Mouse (Mus musculus): ENCODE measurements around the gene Slc38a9.
A peak's percentile ranks its signal among the peaks of the same experiment; 100 is the strongest.
"Not testable (repeated sequence)": the region's sequence is repeated elsewhere in the genome, so short reads cannot be mapped to it uniquely, and the experiment has no call there.

The Slc38a9 gene

DNA sequence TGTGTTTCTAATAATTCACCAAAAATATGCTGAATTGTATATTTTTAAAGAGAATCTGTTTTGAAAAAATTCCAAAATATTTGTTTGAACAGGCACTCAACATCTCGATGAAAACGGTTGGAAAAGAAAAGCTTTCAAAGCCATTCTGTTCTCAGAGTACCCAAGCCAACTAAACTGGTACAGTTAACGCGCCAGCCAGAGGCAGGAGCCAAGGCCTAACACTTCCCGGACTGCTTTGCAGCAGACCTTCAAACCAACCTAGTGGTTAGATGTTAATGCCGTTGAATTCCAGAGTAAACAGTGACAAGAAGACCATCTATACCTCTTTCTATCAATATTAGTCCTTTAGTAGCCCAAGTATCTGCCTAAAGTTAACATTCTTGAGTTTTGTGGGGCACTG, 23.4 kb downstream of the Slc38a9 start:
- DNase-seq, result no peak

DNA sequence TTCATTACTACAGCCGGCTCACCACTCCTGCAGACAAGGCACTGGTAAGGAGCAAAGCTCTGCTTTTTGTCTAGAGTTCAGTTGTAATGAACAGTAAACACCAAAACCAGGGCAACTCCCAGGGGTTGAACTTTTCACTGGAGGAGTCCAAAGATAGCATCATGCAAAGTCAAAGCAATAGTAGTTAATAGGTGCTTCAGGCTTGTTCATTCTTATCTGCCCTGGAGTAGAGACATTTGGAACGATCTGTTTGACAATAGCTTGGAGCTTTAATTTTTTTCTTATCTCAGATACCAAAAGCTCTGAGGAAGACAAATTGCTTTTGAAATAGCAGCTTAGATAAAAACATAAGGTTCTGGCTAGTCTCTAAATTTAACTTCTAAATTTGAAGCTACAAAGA, 25.6 kb downstream of the Slc38a9 start:
- DNase-seq, result no peak

DNA sequence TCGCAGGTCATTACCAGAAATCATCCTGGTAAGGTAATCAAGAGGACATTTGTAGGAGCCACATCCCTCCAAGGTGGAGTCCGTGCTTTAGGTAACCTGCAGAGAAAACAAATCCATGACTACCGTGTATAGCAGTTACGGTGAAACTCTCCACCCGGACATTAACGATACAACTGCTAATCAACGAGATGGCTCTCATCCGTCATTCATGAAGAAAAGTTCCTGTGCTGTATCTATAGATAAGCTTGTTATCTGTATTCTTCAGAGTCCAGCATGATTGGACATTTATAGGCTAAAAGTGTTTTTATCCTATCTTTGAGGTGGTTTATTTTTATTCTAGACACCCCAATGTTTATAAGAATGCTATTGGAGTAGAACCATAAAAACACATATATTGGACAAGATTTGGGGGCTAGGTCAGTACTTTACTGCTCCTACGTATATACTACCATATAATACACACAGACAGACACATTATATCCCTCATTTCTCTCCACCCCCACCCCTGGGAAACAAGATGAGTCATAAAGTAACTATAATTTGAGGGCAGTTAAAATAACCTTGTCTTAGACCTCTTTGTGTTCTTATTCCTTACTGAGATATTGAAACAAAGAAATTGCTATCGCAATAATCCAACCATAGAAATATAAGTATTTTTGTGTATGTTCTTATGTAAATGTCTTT, 32.5 kb downstream of the Slc38a9 start:
- no peak for DNase-seq

DNA sequence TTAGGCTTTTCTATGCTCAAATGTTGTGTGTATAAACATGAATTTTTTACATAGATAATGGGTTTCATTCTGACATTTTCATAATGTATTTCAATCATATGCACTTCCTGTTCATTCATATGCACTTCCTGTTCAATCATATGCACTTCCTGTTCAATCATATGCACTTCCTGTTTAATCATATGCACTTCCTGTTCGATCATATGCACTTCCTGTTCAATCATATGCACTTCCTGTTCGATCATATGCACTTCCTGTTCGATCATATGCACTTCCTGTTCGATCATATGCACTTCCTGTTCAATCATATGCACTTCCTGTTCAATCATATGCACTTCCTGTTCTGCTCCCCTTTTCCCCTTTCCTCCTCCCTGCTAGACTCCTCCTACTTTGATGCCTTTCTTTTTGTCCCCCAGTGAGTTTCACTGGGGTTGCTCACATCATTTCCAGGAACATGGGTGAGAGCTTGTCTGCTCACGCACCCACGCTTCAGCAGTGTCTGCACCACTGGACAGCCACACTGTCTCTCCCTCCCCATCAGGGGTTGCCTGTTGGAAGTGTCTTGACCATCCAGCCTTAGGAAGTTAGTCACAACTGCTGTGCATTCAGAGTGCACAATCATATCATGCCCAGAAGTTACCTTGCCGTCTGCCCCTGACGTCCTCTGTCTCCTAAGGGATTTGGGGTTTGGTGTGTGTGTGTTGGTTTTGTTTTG, 35.1 kb downstream of the Slc38a9 start:
- no peak for DNase-seq

DNA sequence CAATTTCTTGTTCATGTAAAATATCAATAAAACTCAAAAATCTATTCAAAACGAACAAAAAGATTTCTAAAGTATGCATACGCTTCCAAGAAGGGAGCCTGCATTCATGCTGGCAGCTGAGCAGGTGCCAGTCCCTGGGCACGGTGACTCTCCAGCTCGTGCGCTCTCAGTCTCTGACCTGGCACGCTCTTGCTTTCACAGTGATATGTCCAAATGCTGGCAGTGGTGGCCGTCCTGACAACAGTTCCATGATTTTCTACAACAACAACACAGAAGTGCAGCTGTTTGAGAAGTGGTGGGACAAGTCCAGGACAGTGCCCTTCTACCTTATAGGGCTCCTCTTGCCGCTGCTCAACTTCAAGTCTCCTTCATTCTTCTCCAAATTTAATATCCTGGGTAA, 40.7 kb downstream of the Slc38a9 start:
- DNase-seq, result no peak

DNA sequence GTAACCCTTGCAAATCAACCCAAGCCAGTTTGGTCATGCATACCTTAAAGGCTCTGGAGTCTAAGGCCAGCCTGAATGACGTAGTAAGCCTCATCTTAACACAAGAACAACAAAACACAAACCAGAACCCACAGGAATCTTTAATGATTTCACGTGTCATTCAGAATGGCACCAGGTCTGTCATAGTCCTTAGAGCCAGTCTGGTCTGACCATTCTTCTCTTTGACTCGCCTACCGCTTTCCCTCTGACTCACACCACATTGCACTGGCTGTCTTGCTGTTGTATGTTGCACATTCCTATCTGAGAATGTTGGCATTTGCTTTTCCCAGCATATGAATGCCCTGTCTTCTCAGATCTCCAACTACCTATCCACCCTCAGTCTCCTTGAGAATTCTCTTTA, 45.8 kb downstream of the Slc38a9 start:
- DNase-seq, result no peak

DNA sequence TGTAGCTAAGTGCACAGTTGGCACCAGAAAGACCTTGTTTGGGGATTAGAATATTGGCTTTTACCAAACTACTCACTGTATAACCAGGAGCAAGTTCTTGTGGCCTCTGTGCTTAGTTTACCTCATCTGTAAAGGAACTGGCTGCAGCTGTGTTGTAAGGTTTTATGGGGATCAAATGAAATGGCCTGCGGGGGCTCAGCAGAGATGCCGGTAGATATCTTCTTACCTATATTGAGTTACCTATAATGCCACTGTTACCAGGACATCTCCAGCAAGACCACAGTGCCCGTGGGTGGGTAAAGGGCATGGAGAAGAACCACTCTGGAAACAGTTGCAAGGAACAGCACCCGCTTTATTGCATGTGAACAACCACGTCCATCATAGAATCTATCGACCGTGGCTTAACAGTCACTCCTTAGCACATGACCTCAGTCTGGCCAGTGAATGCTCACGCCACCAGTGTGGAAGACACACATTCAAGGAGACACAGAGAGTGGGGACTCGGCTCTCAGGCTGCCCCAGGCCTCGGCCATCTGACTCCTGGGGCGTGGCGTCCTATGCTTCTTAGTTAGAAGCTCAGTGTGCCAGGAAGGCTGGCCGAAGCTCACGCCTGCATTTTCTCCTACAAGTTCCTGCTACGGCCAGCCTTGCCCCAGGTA, 59.7 kb downstream of the Slc38a9 start:
- no peak for DNase-seq

DNA sequence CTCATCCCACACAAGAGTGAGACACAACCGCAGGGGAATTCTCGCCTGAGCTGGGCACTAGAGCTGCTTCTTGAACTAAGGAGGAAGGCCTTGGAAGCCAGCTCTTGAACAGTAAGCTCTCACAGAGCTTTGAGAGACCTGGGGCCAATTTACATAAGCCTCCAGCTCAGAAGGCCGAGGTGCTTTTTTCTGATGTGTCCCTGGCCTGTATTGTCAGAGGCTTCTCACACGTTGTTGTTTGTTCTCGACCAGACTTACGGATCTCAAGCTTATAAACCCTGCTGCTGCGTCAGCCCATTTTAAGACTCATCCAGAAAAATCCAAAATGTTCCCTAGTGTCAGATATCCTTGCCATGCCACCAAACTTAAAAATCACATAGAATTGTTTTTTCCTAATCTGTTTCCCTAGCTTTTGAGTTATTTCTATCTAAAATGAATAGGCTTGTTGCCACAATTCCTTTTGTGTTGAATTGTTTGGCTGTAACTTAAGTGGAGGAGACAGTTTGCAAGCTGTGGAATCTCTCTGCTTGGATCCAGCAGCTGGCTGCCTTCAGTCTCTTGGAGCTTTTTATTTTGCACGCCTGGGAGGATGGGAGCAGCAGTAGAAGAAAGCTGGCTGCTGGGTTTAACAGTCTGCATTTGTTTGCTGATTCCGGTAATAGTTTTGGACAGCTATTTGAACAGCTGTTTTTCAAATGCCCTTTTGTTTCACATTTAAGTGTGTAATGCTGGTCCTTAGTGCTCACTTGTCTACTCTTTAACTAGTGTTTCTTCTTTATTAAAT, 61.6 kb downstream of the Slc38a9 start:
- peak; percentile 47 for DNase-seq

DNA sequence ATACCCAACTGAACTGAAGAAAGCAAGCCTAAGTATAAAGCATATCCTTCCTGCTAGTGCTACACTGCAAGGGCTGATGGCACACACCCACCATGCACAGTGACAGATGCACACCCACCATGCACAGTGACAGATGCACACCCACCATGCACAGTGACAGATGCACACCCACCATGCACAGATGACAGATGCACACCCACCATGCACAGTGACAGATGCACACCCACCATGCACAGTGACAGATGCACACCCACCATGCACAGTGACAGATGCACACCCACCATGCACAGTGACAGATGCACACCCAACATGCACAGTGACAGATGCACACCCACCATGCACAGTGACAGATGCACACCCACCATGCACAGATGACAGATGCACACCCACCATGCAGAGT, 63.7 kb downstream of the Slc38a9 start:
- DNase-seq, result not testable (repeated sequence)

DNA sequence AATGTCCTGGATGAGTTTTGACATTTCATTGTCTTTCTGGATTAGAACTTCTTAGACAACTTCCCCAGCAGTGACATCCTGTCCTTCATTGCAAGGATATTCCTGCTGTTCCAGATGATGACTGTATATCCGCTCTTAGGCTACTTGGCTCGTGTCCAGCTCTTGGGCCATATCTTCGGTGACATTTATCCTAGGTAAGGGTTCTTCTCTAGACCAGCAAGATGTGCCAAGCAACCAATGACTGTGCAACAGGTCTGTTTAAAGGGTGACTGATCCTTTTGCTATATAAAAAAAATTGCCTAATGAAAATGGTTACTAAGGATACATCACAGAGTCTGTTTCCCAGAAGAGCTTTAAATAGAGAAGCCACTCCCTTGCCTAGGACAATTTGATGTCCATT, 65.5 kb downstream of the Slc38a9 start:
- DNase-seq, result no peak

DNA sequence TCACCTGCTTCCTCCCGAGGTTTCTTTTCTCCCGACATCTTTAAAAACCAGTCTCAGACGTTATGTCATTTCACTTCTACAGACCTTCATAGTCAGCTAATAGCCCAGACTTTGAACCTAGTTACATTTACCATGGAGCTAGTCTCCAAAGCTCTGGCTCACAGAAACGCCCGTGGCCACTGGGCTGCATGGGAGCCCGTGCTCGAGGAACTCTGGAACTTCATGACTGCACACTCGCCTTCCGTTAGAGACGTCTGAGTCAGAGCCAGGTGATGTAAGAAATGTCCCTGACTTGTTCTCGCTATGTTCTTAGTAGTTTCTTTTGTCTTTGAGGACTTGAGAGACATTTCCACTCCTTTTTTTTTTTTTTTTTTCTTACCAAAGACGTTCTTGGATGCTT, 72.8 kb downstream of the Slc38a9 start:
- no peak for DNase-seq

DNA sequence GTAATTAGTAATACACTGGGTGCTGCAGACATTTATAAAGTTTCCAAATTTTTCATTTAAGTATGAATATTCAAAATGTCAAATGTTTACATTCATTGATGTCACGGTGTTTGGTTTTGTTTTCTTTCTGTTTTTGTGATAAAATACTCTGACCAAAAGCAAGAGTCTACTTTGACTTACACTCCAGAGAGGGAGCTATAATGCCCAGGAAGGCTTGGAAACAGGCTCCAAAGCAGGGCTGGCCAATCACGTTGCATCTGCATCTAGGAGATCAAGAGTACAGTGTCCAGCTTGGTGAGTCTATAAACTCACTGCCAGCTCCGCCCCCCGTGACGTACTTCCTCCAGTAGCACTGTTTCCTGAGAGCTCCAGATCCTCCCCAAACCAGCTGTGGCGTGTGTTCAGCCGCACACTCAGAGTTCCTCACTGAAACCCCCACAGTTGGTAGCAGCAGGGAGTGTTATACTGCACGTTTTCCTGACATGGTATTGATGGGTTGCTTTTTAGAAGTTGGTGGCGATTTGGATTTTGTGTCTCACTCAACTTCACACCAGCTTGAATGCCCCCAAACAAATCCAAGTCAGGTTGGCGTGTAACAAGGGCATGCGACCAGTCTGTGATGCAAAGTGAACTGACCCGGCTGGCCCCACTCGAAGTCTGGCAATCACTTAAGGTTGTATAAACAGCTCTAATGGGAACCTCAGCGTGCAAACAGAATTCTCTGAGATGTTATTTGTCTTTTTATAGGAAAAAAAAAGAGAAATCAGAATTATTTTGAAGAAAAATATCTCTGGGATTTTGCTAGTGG, 74.6 kb downstream of the Slc38a9 start:
- no peak for DNase-seq

DNA sequence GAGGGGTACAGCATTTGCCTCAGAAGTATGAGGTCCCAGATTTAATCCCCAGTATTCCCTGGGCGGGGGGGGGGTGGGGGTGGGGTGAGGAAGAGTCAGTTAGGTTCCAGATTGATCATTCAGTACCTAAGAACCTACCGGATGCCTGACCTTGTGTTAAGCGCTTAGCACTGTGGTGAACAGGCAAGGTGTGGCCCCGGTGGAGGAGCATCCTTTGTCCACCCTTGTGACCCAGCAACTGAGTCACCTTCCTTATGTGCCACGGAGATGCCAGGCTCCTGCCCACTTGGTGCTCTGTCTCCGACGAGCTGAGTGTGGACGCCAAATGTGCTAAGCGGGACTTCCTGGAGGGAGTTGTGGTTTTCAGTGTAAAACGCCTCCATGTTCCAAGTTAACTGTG, 75.9 kb downstream of the Slc38a9 start:
- no peak for DNase-seq

DNA sequence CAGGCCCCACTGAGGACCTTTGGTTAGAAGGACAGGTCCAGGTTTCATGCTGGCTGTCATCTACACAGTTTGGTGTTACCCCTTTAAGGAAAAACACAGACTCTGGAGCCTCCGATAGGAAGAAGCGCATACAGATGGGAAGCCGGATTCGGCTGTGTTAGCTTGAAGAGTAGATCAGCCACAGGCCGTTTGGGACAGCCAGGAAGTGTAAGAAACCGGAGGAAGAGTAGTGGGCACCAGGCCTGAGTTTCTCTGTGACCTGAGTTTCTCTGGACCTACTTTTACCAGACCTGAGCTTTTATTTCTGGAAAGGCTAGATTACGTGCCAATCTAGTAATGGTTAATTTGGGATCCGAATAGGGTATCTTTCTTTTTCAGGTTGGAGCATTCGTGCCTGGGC, 76.6 kb downstream of the Slc38a9 start:
- no peak for DNase-seq

DNA sequence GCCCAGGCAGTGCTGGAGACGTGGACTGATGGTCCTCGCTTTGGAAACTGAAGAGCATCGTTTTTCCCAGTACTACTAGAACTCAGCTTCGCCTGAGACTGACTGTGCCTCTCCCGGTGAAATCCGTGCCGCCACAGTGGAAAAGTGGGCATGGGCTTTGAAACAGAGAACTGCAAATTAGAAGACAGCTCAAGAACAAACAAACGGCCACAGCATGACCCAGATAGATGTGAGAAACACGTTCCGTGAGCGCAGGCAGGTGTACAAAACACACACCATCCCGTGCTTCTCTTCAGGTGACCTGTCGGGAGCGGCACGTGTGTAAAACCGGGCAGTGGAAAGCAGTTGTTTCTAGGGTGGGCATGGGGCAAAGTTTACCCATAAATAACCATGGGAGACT, 77.5 kb downstream of the Slc38a9 start:
- DNase-seq, result no peak

DNA sequence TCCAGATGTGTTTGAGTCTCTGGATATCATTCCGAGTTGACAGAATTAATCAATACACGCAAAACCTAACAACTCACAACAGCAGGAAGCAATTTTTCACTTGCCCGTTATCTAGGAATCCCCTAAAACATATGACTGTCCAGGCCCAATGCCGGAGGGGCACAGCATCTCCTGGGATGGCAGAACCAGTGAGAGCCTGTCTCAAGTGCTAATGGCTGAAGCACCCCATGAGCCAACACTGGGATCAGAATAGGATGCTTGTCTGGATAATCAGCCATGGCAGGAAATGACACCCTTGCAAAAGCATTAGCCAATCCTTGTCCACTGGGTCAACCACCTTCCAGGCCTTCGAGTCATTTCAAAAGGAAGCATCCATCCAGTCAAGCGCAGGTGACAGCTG, 79.5 kb downstream of the Slc38a9 start:
- DNase-seq, result no peak

DNA sequence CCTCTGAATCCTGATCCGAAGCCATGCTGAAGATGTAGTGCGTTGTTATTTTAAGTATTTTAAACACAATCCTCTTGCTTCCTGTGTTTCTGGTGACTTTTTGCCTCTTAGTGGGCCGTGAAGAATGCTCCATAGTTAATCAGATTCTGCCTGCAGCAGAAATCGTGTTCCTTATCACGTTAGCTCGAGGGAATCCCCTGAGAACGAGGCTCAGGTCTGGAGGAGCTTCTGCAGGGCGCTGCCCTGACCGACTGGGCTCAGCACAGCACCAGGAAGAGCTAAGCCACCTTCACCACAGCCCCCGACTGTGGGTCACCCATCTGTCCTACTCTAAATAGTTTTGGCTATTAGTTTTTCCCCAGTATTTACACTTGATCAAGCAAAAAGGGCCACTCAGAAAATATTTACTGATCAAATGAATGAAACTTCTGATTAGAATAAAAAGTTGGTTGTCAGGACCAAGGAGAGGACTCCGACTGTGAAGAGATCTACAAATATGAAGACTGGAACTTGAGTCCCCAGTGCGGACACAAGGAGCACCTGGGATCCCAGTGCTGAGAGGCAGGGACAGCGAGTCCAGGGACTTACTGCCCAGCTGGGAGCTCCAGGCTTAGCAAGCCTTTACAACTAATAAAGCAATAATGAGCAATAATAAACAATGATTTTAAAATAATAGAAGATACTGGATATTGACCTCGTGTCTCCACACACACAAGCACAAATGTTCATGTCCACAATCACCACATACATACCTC, 81.7 kb downstream of the Slc38a9 start:
- DNase-seq, result no peak

DNA sequence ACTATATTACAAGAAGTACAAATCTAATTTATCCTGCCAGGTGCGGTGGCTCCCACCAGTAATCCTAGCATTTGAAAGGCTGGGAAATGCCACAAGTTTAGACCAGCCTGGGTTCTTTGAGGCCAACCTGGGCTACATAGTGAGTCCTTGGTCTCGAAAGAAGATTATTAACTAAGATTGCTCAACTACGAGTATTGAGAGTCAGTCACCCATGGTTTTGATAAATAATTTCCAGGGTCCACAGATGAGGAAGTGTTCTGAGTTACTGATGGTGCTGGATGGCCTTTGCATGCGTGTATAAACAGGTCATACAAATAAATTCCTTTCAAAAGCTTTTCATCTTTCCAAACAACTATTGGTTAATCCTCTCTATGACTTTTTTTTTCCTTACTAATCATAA, 83.1 kb downstream of the Slc38a9 start:
- no peak for DNase-seq

DNA sequence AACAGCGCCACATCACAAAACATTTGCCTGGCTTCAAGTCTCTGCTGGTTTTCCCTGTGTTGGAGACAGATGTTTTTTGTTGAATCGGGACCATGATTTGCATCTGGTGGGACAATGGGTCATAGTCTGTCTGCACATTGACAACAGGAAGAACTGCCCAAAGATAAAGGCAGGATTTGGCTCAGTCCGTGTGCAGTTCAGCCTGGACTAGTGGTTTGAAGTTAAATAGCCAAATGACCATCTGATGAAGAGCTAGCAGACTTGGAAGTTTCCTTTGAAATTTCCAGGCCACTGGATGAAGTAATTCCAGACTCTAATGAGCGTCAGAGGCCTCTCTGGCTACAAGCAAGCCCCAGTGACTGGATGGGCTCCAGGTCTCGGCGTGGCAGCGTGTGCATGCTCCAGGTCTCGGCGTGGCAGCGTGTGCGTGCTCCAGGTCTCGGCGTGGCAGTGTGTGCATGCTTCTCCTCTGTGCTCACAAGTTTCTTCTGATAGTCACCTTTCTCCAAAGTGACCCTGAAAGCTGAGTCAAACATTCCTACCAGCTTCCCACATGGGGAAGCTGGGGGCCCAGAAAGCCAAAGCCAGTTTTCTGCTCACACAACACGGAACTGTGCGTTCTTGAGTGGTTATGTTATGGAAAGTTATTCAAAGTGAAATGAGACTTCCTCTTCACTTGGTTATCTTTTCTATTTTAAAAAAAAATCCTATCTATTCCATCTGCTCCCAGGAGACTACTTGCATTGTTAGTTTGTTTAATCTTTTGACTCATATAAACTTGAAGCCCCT, 83.7 kb downstream of the Slc38a9 start:
- DNase-seq, result no peak

DNA sequence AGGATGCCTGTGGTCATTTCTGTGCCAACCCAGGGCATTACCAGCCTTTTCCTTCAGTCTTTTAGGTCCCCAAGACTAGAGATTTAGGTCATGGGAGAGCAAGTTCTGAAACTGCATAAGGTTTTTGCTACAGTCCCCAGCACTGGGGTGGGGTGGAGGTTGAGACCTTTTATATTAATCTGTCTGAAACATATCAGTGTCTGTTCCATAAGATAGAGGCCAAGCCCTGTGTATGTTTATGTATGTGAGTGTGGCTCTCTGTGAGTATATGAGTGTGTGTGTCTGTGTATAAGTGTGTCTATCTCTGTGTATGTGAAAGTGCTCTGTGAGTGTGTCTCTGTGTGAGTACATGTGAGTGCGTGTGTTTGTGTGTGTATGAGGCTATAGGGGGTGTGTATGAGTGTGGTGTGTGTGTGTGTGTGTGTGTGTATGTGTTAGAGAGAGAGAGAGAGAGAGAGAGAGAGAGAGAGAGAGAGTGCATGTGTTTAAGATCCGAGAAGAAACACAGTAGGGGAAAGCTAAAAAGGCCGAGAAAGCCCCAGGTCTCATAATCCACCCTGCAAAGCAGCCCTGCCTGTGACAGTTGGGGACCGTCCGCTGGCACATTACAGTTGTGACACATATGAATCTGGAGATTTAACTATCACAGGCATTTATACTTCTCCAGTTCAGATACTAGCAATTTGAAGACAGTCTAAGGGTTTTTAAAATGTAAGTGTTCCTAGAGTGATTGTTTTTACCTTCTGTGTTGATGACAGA, 85.6 kb downstream of the Slc38a9 start:
- DNase-seq, result no peak
